Mouse (Mus musculus) embryonic fibroblast, embryonic 13.5 days (primary cell): ENCODE measurements at regions not wholly inside any gene's neighbourhood (a gene's known extent, or its start where the extent isn't known, plus 50 kb on each side); places are given as distances from the start of the nearest gene placed in this dataset.

Source experiments
- CTCF ChIP-seq: IDR thresholded peaks from 2 replicates; pipeline ENCODE4 v1.5.1; 2011; ENCODE audit warnings: mild to moderate bottlenecking, control low read depth, low read length, moderate library complexity, borderline replicate concordance; ENCODE audit not compliant: insufficient read depth
- POLR2A ChIP-seq: IDR thresholded peaks from 2 replicates; pipeline ENCODE4 v1.6.1; 2011; ENCODE audit warnings: low read depth, mild to moderate bottlenecking, control low read depth, low read length, moderate library complexity

DNA sequence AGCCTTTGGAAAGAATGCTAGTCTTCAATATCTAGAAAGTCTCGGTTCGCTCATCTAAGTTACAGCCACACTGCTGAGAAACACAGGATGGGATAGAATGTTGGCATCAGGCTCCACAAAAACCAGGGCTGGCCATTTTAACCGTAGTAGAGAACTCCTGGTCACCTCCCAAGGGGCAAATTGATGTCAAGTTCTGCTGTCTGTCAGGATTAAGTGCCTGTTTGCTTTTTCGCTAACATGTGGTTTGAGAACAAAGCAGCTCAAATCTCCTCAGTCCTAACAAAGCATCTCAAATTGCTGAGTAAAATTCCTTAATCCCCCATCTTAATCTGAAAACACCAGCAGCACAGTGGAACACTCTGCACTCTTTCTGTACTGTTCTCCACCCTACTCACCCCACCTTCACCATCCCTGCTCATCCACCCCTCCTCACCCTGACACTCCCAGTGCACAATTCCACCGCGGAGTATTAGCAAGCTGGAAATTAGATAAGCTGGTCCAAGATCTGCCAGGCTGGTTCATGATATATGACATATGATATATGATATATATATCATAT, 252.2 kb downstream of the Meis1 start:
- TF ChIP-seq POLR2A (no peak), CTCF (no peak)
